Mouse (Mus musculus): ENCODE data around the gene Gap43.
"Not testable (repeated sequence)": the region's sequence is repeated elsewhere in the genome, so short reads cannot be mapped to it uniquely, and the experiment has no call there.

Gap43 gene

DNA sequence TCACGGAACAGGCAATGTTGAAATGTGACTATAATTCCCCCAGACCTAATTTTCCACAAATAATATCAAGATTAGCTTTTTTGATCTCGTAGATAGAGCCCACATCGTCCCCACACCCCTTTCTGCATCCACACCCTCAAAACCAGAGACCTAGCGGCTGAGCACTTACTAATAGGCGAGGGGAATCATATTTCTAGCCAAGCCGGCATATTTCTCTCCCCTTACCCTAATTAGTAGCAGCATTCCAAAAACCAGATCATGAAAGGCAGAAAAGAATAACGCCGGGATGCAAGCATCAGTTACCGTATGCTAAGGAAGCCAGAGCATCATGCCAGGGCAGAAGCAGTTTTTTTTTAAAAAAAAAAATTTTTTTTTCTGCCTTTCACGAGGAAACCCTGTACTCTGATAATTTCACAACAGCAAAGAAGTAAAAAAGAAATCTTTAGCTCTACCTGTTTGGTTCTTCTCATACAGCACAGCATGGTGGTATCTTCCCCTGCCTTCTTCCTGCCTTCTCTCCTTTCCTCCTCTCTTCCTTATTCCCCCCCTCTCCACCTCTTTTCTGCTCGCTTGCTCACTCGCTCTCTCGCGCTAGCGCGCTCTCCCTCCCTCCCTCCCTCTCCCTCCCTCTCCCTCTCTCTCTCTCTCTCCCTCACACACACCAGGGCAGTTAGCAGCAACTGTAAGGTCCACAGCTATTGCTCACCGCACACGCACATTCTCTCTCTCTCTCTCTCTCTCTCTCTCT is at the start of gene Gap43:
Gene Gap43 (minus strand): TSS at position 631 of the 748 bp plus-strand sequence.
- no peak for DNase-seq

DNA sequence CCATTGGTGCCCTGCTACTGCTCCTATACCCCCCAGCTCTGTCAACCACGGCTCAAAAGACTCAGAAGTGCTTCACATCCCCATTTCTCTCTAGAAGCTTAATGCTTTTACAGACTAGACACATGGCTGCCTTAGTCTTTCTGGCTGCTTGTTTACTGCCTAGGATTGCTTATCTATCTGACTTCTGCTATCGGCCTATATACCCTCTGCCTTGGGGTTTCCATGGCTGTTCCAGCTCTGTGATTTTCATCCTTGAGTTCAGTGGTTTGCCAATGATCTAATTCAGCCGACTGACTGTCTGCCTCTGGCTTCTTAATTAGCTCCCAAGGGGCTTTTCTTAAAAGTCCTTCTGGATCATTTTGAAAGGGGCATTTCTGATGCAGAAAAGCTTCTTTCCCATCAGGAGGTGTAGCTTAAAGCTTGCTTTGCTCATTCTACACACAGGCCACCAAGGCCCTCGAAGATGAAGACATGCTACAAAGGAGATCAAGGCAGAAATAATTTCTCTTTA is 40.9 kb upstream of the Gap43 start:
- DNase-seq: no peak

DNA sequence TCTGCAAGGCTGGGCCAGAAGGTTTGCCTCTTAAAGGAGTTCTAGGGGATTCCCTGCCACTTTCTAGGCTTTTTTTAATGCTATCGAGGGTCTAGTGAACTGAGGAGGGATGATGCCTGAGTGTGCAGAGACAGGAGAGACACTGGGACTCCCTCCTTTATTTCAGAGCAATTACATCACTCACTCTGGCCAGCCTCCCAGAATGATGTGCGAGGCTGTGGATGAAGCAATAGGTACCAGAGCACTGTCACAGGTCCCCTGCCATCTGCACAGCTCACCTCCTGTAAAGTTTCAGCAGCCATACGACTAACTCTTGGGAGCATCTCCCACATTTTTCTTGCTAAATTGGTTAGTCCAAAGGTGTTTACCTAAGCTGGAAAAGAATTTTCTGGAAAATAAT is 40.2 kb upstream of the Gap43 start:
- DNase-seq: no peak

DNA sequence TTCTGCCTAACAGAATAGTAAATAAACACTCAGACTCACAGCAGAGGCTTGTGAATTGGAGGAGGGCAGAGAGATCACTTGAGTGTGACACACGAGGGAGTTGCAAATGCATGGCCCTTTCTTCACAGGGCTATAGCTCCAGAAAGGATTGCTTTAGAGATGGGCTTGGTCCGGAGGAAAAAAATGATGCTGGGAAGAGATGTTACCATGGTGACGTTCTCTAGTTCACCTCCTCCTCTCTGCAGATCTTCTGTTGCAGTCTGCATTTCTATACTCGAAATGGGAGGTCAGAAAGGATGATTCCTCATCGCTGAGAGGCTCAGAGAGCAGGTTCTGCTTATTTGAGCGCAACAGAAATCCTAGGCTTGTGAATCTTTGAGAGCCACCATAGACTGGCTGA is 29.7 kb upstream of the Gap43 start:
- no peak for DNase-seq

GRCm38 (mm10) chr16:42369346-42369745 is 28.9 kb upstream of the Gap43 start:
- DNase-seq: no peak

DNA sequence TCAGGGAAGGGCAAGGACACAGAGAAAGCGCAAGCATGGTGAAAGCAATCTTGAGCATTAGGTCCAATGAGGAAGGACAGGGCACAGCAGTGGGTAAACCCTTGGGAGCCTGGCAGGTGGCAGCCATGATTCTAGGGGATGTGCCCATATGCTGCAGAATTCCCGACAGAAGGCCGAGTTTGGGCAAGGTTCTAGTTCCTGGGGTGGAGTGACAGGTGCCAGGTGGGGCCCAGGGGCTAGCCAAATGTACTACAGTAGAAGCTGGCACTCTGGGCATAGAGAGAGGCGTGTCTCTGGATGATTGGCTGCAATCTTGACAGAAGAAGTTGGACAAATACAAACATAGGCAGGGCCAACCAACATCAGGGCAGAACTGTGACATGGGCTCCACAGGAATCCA is 19.6 kb upstream of the Gap43 start:
- no peak for DNase-seq

DNA sequence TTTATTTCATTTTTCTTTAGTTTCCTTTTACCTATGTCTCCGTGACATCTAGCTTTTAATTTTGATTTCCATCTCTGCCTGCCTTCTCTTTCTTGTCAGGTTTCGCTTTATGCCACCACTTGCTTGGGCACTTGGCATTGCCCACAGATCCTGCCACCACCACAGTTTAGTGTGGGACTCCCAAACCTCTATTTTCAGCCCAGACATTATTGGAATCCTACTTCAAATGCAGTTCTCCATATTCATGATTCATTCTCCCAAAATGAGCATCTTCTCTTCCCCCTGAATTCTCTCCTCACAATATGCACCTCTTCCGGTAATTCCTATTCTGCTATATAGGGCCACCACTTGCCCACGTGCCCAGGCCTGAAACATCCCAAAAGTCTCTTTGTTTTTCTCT is 17.6 kb upstream of the Gap43 start:
- DNase-seq: no peak

GRCm38 (mm10) chr16:42350076-42350475 is 9.6 kb upstream of the Gap43 start:
- DNase-seq: no peak

DNA sequence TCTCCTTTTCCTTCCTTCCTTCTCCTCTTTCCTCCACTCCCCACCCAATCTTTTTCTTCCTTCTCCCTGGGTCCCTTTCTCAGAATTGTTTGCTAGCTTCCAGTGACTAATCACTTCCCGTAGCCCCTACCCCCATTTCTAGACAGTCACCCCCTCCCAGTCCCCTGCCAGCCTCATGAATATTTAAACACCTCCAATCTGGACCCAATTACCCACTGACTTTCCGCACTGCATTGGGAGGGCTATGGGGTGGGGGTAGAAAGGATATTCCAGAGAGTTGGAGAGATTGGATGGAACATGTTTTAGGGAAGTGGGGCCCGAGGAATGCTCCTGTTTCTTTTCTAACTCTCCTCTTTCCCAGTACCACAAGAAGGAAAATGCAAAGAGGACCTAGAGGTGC is 414 bp upstream of the Gap43 start:
- not testable (repeated sequence) for DNase-seq

- DNase-seq: no peak
Measured at GRCm38 (mm10) chr16:42339512-42339911, 939 bp downstream of the Gap43 start.

GRCm38 (mm10) chr16:42338987-42339386 is 1.5 kb downstream of the Gap43 start:
- no peak for DNase-seq

DNA sequence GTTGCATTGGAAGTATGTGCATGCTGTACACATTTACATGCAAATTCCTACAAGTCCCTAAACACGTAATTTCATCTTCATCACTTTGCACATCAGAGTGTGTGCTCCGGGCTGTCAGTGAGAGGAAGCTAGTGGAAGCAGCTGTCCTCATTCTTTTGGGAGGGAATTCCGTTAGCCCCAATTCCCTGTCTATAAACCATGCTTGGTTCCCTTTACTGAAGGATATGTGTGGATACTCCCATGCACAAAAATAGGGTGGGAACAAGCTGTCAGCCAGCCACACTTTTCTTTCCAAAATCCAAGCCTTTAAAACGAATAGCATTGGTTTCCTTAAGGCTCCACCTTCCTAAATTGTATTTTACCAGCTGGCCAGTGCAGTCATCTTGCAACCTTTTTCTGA is 2.1 kb downstream of the Gap43 start:
- DNase-seq: no peak

GRCm38 (mm10) chr16:42337663-42338062 is 2.8 kb downstream of the Gap43 start:
- DNase-seq: no peak

GRCm38 (mm10) chr16:42336610-42337009 is 3.8 kb downstream of the Gap43 start:
- DNase-seq: no peak

GRCm38 (mm10) chr16:42332321-42332720 is 8.1 kb downstream of the Gap43 start:
- DNase-seq: no peak

GRCm38 (mm10) chr16:42326191-42326590 is 14.3 kb downstream of the Gap43 start:
- no peak for DNase-seq

DNA sequence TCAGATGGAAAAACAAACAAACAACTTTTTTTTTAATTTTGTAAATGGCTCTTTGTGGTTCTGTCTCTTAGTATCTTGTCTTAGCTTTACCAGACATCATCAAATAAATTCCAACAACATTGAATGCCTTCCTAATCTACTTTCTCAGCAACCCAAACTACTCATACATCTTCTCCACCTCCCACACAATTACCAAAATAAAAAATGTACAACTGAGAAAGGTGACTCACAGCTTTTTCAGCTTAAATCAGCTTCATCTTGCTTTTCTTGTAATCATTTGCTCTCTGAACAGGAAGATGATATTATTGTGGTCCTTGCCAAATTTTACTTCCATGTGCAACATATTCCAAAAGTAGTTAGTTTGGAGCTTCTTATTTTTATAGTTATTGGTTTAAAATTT is 14.9 kb downstream of the Gap43 start:
- no peak for DNase-seq

DNA sequence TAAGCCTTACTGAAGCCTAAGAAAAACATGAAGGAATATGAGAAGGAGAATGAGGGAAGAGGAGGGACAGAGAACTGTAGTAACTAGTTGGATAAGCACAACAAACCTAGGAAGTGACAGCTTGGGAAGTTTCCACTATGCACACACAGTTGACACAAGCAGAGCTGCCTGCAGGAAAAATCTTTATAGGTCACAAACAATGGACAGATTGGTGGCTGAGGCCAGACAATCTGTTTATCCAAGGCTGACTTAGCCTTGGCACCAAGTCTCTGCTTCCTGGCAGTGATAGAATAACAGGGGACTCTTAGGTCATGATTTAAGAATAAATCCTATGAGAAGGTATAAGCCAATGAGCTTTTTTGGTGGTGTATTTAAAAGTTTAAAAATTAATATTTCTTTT is 20.6 kb downstream of the Gap43 start:
- DNase-seq: no peak

- no peak for DNase-seq
Measured at GRCm38 (mm10) chr16:42319365-42319764, 21.1 kb downstream of the Gap43 start.

DNA sequence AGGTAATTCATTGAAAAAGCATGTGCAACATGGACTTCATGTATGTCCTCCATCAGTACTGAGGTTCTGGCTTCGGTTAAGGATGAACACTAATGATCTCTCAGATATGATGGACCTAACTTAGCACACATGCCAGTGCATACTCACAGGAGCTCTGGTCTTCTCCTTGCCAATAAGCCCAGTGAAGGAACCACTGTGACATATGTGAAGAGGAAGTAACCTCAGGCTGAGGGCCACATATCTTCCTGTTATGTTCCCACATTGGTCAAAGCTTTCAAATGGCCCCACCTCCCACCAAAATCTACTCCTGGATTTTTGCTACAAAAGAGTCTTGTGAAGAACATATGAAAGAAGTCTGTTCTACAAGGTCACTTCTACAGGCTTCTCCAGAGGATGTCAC is 28.3 kb downstream of the Gap43 start:
- no peak for DNase-seq

GRCm38 (mm10) chr16:42308761-42309160 is 31.7 kb downstream of the Gap43 start:
- DNase-seq: no peak

DNA sequence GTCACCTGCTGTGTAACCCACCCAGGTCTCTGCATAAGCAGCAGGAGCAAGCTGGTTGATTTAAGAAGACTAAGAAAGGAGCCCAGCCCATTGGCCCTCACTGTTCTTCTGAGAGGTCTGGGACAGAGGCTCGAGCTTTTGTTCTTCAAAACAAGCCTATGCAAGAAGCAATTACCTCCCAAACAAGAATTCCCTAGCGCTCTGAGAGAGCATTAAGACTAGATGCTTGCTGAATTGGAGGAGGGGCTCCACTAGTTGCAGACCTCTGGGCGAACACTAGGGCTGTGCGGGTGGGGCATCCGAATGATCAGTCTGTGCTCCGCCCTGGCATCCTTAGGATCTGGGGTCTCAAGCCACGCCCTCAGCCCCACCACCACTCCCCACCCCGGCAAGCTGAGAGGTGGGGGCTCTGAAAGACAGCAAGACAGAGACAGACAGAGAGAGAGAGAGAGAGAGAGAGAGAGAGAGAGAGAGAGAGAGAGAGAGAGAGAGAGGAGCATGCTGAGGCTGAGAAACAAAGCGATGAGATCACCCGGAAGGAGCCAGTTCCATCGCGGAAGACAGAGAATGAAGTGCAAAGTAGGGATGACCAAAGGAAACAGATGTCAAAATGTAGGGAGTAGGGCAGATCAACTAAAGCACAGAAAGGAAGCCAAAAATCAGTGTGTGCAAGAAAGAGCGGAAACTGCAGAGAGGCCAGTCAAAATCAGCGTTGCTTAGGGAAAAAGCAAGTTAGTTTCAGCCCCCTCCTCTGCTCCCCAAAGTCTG is 34.3 kb downstream of the Gap43 start:
- DNase-seq: no peak

DNA sequence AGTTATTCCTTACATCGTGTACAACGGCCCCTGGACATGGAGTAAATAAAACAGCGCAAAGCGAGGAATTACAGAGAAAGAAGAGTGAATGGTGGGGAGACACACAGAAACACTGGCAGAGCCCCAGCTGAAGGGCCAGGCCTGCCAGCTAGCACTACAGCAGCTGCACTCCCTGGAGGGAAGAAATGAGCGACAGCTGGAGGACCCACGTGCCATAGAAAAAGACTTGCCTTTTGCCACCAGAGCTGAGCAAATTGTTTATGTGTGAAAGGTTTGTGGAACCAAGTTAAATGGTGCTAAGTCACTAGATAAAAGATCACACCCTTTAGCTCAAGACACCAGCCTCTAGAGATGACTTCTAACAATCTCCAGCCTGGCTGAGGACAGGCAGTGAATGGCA is 37.0 kb downstream of the Gap43 start:
- no peak for DNase-seq

GRCm38 (mm10) chr16:42294481-42294880 is 46.0 kb downstream of the Gap43 start:
- DNase-seq: no peak

Measured in spleen, adult 18-20 months (tissue).